Mouse (Mus musculus) megakaryocyte, embryonic 14.5 days (primary cell): ENCODE data around the gene Ms4a3. TPM values are rescaled to one million over a fixed set of nuclear protein-coding genes. Genes with fewer than 3 reads are reported as not detected.

Source experiments
- H3K27me3 ChIP-seq: replicated peaks from 2 replicates; pipeline ENCODE3; 2012; ENCODE audit warnings: inconsistent platforms
- H3K36me3 ChIP-seq: replicated peaks from 2 replicates; pipeline ENCODE3; 2012; ENCODE audit warnings: low read length, inconsistent platforms, mixed read lengths
- H3K4me1 ChIP-seq: 2 replicates; pipeline ENCODE4 v1.6.1; 2012; ENCODE audit warnings: inconsistent platforms
- H3K4me3 ChIP-seq: replicated peaks from 2 replicates; pipeline ENCODE3; 2012; ENCODE audit warnings: moderate library complexity, mild to moderate bottlenecking, inconsistent platforms
- H3K9me3 ChIP-seq: 2 replicates; pipeline ENCODE4 v1.6.1; 2012; ENCODE audit warnings: inconsistent platforms
- FLI1 ChIP-seq: IDR thresholded peaks from 2 replicates; pipeline ENCODE4 v1.6.1; 2012; ENCODE audit warnings: low read length, inconsistent platforms, mixed read lengths
- GATA1 ChIP-seq: IDR thresholded peaks from 3 replicates; pipeline ENCODE4 v1.6.1; 2012; ENCODE audit warnings: mixed read lengths, low read length, inconsistent platforms, borderline replicate concordance
- polyA plus RNA-seq: library from polyadenylated mRNA; stranded (reverse); fragments of >175 nt; gene quantifications from 2 replicates; pipeline ENCODE4 v1.2.3, GENCODE M21; 2012; ENCODE audit warnings: low replicate concordance; ENCODE audit not compliant: insufficient read depth

Gene Ms4a3
- 0.74 and 1.9 TPM in 2 replicates for polyA plus RNA-seq

DNA sequence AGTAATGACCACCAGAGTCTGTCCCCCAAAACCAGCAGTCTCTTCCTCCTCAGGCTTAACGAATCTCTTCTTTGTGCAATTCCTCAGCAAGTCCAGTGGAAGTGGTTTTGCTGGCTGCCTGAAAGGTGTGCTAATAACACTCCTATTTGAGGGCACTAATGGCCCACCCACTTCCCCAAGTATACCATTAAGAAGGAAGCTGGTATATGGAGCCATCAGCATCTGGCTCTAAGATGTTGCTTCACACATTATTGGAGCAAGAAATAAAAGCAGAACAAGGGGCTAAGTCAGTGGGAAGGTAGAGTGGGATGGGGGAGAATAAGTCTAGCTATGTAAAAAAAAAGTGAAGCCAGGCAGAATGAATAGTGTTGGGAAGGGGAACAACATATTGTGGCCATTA lies at the start of gene Ms4a3:
Ms4a3 (minus strand) TSS at position 120 of the 400 bp plus-strand sequence.
- peaks cover 14% of the 10 kb centered on the region for H3K4me1 ChIP-seq
- no peak within 1 kb of the TSS for H3K4me3 ChIP-seq
- no peak for TF ChIP-seq GATA1
- no peak for TF ChIP-seq FLI1

DNA sequence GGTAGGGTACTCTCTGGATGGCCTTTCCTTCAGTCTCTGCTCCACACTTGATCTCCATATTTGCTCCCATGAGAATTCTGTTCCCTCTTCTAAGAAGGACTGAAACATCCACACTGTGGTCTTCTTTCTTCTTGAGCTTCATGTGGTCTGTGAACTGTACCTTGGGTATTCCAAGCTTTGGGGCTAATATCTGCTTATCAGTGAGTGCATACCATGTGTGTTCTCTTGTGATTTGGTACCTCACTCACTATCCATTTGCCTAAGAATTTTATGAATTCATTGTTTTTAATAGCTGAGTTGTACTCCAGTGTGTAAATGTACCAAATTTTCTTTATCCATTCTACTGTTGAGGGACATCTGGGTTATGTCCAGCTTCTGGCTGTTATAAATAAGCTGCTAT lies 20.9 kb upstream of the Ms4a3 start:
- TF ChIP-seq GATA1 (no peak), FLI1 (no peak)

More for the DNA sequence above, at the start of gene Ms4a3:
- no peaks in the 10 kb centered on the region for H3K9me3 ChIP-seq
- no peaks in the 10 kb centered on the region for H3K36me3 ChIP-seq
- H3K27me3 ChIP-seq = no peaks in the 10 kb centered on the region

DNA sequence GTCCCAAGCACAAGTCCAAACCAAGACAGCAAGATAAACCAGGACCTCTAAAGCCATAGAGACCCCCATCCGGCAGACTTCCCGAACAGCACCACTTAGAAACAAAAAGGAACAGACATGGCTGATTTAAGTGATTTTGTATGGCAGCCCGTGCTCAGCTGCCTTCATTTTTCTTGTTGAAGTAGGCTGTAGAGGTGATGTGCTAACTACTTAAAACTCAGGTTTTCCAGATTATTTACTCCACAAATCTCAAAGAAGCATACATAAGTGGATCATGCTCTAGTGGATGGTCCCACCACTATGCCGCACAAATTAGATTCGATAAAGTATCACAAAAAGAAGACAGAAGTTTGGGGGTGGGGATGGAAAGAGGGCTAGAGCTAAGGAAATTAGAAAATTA lies 19.8 kb upstream of the Ms4a3 start, which contains the start of gene Oosp2:
Oosp2 (minus strand) TSS at position 101 of the 400 bp plus-strand sequence.
- no peaks in the 10 kb centered on the region for H3K4me1 ChIP-seq
- TF ChIP-seq GATA1 = no peak
- no peak for TF ChIP-seq FLI1
- no peaks in the 10 kb centered on the region for H3K27me3 ChIP-seq
- H3K4me3 ChIP-seq = no peak within 1 kb of the TSS
- H3K9me3 ChIP-seq = no peaks in the 10 kb centered on the region
- no peaks in the 10 kb centered on the region for H3K36me3 ChIP-seq

More for the DNA sequence above, 20.9 kb upstream of the Ms4a3 start:
- H3K36me3 ChIP-seq = no peaks in the 10 kb centered on the region
- no peaks in the 10 kb centered on the region for H3K27me3 ChIP-seq
- no peaks in the 10 kb centered on the region for H3K9me3 ChIP-seq
- no peak overlapping the region for H3K4me3 ChIP-seq
- no peaks in the 10 kb centered on the region for H3K4me1 ChIP-seq

DNA sequence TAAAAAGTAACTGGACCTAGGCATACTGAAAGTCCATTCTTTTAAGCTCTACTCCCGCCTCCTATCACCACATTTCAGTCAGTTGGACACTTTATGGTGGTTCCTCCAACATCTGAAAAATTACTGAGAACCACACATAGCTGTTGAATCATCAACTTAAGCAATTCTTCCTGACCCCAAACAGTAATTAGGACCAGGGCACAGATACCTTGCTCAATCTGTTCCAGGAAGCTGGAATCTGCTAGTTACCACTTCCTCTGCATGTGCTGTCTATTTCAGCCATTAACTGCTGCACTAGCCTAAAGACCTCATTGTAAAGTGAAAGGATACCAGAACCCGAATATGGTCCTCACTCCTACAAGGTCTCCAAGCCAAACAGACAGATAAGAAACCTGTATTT lies 18.5 kb upstream of the Ms4a3 start:
- H3K36me3 ChIP-seq = no peaks in the 10 kb centered on the region
- no peak for TF ChIP-seq GATA1
- TF ChIP-seq FLI1 = no peak
- no peaks in the 10 kb centered on the region for H3K9me3 ChIP-seq
- no peaks in the 10 kb centered on the region for H3K27me3 ChIP-seq
- no peaks in the 10 kb centered on the region for H3K4me1 ChIP-seq
- no peak overlapping the region for H3K4me3 ChIP-seq

DNA sequence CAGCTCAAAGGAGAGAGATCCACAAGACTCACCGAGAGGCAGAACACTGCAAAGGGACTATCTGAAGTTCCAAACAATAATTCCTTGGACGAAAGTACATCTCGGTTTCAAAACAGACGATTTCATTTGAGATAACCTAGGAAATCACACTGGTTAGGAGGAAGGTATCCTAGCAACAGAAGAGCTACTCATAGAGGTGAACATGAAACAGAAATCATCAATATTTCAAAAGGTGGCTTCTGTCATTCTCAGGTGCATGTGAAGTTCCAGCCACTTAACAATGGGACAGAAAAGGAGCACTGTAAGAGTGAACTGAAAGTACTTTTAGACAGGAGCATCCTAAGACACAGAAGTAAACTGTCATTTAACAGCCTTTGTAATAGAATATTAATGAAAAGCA lies 8.9 kb upstream of the Ms4a3 start:
- H3K36me3 ChIP-seq = no peaks in the 10 kb centered on the region
- H3K4me1 ChIP-seq = peaks cover 11% of the 10 kb centered on the region
- TF ChIP-seq GATA1 = no peak
- TF ChIP-seq FLI1 = no peak
- no peaks in the 10 kb centered on the region for H3K27me3 ChIP-seq
- no peaks in the 10 kb centered on the region for H3K9me3 ChIP-seq
- H3K4me3 ChIP-seq = no peak overlapping the region

DNA sequence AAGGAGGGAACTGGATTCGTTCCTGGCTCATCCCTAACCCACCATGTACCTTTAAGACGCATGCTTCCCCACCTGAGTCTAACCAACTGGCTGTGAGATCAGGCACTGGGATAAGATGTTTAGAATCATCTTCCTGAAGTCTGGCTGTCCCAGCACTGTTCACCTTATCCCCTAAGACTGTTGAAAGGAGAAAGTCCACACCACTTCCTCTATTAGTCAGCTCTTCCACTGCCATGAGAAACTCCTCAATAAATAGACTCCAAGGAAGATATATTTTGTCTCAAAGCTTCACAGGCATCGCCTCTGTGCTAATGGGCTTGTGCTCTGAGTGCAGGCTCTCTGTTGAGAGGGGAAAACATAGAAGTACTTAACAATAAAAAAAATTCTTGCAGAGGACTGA lies 5.5 kb upstream of the Ms4a3 start:
- Histone ChIP-seq H3K36me3 (no peaks in the 10 kb centered on the region), H3K4me1 (peaks cover 11% of the 10 kb centered on the region), H3K9me3 (no peaks in the 10 kb centered on the region), H3K27me3 (no peaks in the 10 kb centered on the region), H3K4me3 (no peak overlapping the region)
- TF ChIP-seq GATA1 (no peak), FLI1 (no peak)

DNA sequence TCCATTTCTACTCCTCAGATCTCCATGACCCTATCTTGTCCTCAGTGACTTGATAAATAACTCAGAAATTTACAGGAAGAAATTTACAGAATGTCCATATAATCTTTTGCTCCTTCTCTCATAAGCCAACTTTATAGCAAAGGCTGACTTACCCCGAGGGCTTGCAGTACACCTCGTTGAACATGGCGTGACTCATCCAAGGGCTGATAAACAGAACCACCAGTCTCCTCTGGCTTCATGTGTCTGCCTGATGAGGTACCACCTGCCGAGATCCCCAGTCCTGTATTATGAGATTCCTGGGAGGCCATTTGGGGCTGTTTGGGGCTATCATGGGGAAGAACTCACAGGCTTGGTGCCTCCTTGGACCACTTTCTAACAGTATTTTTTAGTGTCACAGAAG lies 1.6 kb downstream of the Ms4a3 start:
- Histone ChIP-seq H3K4me1 (peaks cover 27% of the 10 kb centered on the region), H3K36me3 (no peaks in the 10 kb centered on the region), H3K4me3 (no peak overlapping the region), H3K9me3 (no peaks in the 10 kb centered on the region), H3K27me3 (no peaks in the 10 kb centered on the region)
- TF ChIP-seq FLI1 = no peak
- TF ChIP-seq GATA1 = no peak

DNA sequence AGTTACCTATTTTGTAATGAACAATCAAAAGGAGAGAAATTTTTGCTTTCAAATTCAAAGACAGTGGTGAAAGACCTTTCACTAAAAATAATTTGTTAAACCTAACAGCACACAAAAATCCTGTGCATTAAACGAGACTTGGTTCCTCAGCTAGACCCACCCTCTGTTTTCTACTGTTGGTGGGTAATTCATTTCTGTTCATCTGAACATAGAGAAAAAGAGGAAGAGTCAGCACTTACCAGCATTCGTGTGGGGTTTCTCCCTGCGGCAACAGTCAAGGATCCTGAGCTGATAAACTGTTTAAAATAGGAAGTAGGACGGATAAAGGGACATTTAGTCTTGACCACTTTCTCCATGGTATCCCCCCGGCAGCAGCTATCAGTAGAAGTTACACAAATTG lies 5.1 kb downstream of the Ms4a3 start:
- no peaks in the 10 kb centered on the region for H3K9me3 ChIP-seq
- no peak for TF ChIP-seq FLI1
- no peak for TF ChIP-seq GATA1

DNA sequence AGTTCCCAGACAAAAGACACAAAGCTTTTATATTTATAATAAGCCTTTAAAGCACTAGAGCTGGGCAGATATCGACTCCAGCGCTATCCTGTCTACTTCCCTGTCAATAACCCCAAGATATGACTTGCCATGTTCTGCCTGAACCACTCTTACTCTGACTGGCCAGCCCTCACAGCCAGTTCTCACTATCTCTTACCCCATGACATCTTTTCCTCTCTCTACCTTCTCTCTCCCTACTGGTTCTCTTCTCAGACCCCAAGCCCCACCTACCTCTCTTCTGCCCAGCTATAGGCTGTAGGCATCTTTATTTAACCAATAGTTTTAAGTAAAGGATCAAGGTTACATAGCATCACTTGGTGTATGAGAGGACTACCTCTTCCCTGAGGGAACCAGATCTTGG lies 6.3 kb downstream of the Ms4a3 start:
- H3K36me3 ChIP-seq = no peaks in the 10 kb centered on the region
- H3K4me3 ChIP-seq = no peak overlapping the region
- no peaks in the 10 kb centered on the region for H3K9me3 ChIP-seq
- H3K4me1 ChIP-seq = peaks cover 43% of the 10 kb centered on the region
- TF ChIP-seq GATA1 = no peak
- no peak for TF ChIP-seq FLI1
- no peaks in the 10 kb centered on the region for H3K27me3 ChIP-seq

More for the DNA sequence above, 5.1 kb downstream of the Ms4a3 start:
- Histone ChIP-seq H3K27me3 (no peaks in the 10 kb centered on the region), H3K36me3 (no peaks in the 10 kb centered on the region), H3K4me1 (peaks cover 40% of the 10 kb centered on the region), H3K4me3 (peak overlapping the region; percentile 64)

DNA sequence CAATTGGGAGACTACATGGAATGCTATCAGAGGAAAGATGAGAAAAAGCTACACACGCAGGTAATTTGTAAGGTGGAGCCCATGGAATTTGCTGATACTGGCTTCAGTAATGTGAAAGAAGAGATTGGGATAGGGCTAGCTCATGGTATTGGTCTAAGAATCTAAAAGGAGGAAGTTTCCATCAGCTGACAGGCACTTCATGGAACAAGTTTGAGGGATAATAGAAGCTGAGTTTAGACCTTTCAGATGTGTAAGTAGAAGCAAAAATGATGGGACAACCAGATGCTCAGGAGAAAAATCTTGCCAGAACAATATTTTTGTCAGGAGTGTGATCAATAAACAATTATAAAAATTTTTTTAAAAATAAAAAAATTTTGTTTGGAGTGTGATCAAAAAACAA lies 6.9 kb downstream of the Ms4a3 start:
- Histone ChIP-seq H3K27me3 (no peaks in the 10 kb centered on the region), H3K4me3 (no peak overlapping the region), H3K36me3 (no peaks in the 10 kb centered on the region), H3K9me3 (no peaks in the 10 kb centered on the region), H3K4me1 (peaks cover 43% of the 10 kb centered on the region)
- TF ChIP-seq FLI1 = no peak
- no peak for TF ChIP-seq GATA1

DNA sequence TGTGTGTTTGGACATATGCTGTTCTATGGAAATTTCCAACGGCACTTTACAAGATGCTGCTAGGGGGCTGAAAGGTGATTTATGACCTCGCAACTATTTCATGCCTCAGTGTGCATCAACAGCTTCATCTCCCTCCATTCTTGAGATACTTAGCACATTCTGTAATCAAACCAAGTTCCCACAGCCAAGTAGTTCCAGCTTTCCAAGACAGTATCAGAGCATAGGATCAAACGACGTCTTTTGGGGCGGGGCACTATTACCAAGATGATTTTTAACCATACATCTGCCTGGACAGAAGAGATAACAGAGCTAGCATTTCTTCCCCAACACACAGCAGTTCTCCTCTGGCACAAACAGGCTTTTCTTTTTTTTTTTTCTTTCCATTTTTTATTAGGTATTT lies 15.4 kb downstream of the Ms4a3 start:
- H3K27me3 ChIP-seq = no peaks in the 10 kb centered on the region
- no peaks in the 10 kb centered on the region for H3K36me3 ChIP-seq
- TF ChIP-seq FLI1 (no peak), GATA1 (no peak)
- no peak overlapping the region for H3K4me3 ChIP-seq
- peaks cover 4% of the 10 kb centered on the region; the same call in 1 of the 2 replicates for H3K4me1 ChIP-seq
- no peaks in the 10 kb centered on the region for H3K9me3 ChIP-seq
